Comparison of ENCODE assay signal across 34 mouse cellular contexts in the genomic region with DNA sequence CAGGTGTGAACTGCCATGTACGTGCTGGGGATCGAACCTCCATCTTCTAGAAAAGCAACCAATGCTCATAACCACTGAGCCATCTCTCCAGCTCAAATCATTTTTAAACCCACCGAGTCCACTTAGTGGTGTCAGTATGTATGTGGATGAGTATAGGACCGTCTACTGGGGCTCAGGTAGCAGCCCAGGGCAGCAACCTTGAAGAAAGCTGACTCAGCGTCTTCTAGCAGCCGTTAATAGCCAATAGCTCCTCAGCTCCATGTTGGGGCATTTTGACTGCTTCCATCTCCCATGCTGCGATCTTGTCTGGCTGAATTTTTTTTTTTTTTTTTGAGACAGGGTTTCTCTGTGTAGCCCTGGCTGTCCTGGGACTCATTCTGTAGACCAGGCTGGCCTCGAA.
"Had no signal": no experiment of that assay in that cellular context is flagged by ENCODE, and none has a peak within 500 bp of the region (broad histone marks: within the 10 kb centered on the region; RNA-seq: fewer than 3 reads in every experiment).

No protein-coding gene starts in this region.

- H3K4me2 ChIP-seq: heart, embryonic 11.5 days; heart, embryonic 12.5 days; heart, embryonic 13.5 days; heart, embryonic 15.5 days; hindbrain, embryonic 12.5 days; hindbrain, embryonic 13.5 days; hindbrain, embryonic 14.5 days; hindbrain, embryonic 15.5 days; intestine, embryonic 15.5 days; kidney, embryonic 15.5 days had no signal

- H3K9ac ChIP-seq: heart, embryonic 12.5 days; heart, embryonic 13.5 days; heart, embryonic 15.5 days; hindbrain, embryonic 12.5 days; hindbrain, embryonic 13.5 days; hindbrain, embryonic 14.5 days; hindbrain, embryonic 15.5 days; intestine, embryonic 15.5 days; kidney, embryonic 15.5 days had no signal

- H3K9me3 ChIP-seq: heart, embryonic 12.5 days; heart, embryonic 15.5 days; hindbrain, embryonic 10.5 days; hindbrain, embryonic 12.5 days; hindbrain, embryonic 13.5 days; hindbrain, embryonic 15.5 days; intestine, embryonic 15.5 days; kidney, embryonic 15.5 days had no signal

- H3K27me3 ChIP-seq: heart, embryonic 12.5 days; hindbrain, embryonic 12.5 days; hindbrain, embryonic 13.5 days; hindbrain, embryonic 15.5 days; intestine, embryonic 15.5 days; kidney, embryonic 15.5 days had no signal

- ATAC-seq: hindbrain, embryonic 16.5 days; hindbrain, postnatal 0 days; inflammation-experienced regulatory T-cells, adult 6 months; intestine, embryonic 15.5 days; intestine, postnatal 0 days had no signal

- H3K27ac ChIP-seq: heart, embryonic 13.5 days; heart, embryonic 15.5 days; hindbrain, embryonic 10.5 days; hindbrain, embryonic 12.5 days; hindbrain, embryonic 13.5 days; hindbrain, embryonic 14.5 days; hindbrain, embryonic 15.5 days; hindbrain, postnatal 0 days; intestine, embryonic 15.5 days; kidney, embryonic 15.5 days; kidney, postnatal 0 days; layer of hippocampus, adult 2 months; left cerebral cortex, adult 2 months had no signal

- H3K4me3 ChIP-seq: heart, embryonic 12.5 days; heart, embryonic 13.5 days; heart, embryonic 15.5 days; hindbrain, embryonic 10.5 days; hindbrain, embryonic 12.5 days; hindbrain, embryonic 13.5 days; hindbrain, embryonic 15.5 days; intestine, embryonic 15.5 days; kidney, embryonic 15.5 days; layer of hippocampus, adult 2 months; left cerebral cortex, adult 2 months had no signal

- DNase-seq: heart, postnatal 10 days; heart, postnatal 14 days; heart, postnatal 36 days; heart, postnatal 4 days; kidney, adult 11 months; kidney, adult 18-20 months; kidney, adult 2 months; kidney, adult 8-10 months; kidney, adult 9 months; kidney, postnatal 10 days; kidney, postnatal 14 days; kidney, postnatal 25 days; kidney, postnatal 36 days; kidney, postnatal 4 days; layer of hippocampus, adult 9-11 months; layer of hippocampus, postnatal 36 days had no signal

- H3K36me3 ChIP-seq: heart, embryonic 12.5 days; heart, embryonic 13.5 days; heart, embryonic 15.5 days; hindbrain, embryonic 10.5 days; hindbrain, embryonic 12.5 days; hindbrain, embryonic 13.5 days; hindbrain, embryonic 15.5 days; intestine, embryonic 15.5 days; kidney, embryonic 15.5 days had no signal
